Mouse (Mus musculus) left cerebral cortex, postnatal 10 days (tissue): ENCODE measurements at regions not wholly inside any gene's neighbourhood (a gene's known extent, or its start where the extent isn't known, plus 50 kb on each side); places are given as distances from the start of the nearest gene placed in this dataset.
A peak's percentile ranks its signal among the peaks of the same experiment; 100 is the strongest.

Experiments
- DNase-seq, 2 experiments: peaks; one replicate each; pipeline ENCODE4 v3.0.0; 2021 to 2022; ENCODE audit warnings: low spot score in 2 of 2, mixed read lengths in 1 of 2; ENCODE audit errors: extremely low spot score in 1 of 2
- intact Hi-C: fragments of 180-260 bp; cut with DNase I; formaldehyde crosslinking; loops from one replicate; pipeline ENCODE4 v1.15.1; 2025

DNA sequence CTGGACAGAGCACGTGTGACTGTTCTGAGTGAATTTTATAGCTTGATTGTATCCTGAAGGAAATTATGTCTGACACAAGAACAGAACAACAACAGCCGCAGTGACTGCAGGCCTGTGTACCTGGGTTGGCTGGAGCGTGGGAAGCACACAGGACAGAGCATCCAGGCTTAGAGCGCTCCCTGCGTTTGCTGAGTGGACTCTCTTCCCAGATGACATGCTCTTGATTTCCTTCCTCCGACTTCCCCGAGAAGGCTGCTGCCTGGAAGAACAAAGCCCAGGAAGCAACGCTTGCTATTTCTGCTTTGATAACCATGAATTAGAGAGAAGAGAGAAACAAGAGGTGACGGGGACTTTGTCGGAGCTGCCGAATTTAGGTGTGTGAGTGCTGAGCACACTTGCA lies 532.2 kb downstream of the 1810013L24Rik start:
- DNase-seq, result peak in 1 of 2 experiments; percentile 50
- intact Hi-C loops, result no loop called here

DNA sequence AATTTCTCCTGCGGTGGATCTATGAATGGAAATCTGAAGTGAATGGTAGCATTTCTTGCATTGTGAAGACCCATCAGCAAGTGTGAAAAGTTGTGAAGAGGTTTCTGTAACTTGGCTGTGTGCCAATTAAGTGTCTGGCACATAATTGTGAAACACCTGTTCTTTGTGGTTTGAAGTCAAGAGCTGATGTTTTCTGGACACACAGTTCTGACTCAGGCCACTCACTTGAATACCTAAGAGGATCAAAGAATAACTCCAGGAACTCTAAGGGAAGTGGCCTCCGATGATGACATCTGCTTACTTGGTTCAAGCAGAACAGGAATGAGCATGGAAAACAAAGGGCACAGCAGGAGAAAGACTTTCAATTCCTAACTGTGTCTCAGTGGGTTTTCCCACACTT lies 534.2 kb downstream of the 1810013L24Rik start:
- no peak for DNase-seq
- intact Hi-C loops, result no loop called here

DNA sequence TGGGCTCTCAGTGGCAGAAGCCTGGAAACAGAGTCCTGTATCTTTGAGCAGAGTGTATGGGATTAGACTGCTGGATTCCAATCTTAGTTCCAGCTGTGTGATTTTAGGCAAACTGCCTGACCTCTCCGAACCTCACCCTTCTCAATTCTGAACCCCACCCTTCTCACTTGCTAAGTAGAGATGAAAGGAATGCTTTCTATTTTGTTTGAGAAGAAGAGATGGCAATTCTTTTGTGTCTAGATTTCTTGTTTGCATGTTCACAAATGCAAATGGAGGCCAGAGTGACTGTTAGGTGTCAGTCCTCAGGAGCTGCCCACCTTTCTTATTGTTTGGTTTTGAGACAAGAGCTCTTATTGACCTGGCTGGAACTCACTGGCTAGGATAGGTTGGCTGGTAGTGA lies 561.1 kb downstream of the 1810013L24Rik start:
- DNase-seq, result no peak
- intact Hi-C loops, result no loop called here

DNA sequence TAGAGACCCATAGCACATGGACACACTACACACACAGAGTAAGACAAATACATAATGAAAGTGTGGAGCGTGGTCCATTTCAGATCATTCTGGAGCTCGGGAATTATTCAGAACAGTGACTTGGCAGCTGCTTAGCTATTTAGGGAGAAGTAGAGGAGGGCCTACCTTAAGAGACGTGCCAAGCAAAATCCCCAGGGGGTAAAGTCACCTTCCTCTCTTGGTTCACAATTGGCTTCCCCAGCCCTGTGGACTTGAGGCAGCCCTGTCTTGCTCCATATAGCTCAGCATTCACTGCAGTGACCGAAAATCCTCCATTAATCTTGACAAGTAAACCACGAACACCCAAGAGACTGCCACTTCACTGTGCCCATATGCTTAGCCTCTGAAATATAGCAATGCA lies 574.8 kb downstream of the 1810013L24Rik start:
- intact Hi-C loops, result no loop called here
- no peak for DNase-seq

DNA sequence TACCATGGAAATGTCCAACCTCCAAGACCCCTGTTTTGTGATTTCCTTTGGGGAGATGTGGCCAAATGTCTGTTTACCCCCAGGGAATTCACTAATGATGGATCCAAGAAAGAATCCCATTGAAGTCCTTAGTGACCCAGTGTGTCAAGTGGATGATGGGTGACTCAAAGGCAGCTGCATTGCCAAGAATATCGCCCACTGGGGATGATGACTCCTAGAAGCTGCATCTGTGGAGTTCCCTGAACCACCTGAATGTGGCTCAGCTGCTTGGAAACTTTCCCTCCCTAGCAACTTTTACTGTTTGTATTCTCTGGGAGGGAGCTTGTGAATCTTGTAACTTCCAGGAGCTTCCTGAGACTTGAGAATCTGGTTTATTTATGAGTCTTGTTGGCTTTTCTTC lies 578.3 kb downstream of the 1810013L24Rik start:
- no peak for DNase-seq
- intact Hi-C loops, result no loop called here

DNA sequence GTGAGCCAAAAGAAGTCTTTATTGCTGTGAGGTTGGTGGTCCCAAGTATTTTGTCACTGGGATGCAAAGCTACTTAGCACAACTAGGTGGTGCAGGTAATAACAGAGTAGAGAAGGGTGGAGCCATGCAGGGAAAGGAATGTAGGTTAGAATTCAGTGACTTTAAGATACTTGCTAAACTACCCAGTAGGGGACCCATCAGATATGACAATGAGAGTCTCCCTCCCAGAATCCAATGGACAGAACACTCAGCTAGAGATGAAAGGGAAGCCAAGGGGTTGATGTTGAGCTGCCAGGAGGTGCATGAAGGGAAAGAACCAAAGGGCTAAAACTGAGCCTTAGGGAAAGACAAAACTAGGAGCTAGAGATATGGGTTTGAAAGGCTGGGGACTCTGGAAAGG lies 564.9 kb downstream of the Grin2a start:
- intact Hi-C loops, result no loop called here
- DNase-seq, result no peak

DNA sequence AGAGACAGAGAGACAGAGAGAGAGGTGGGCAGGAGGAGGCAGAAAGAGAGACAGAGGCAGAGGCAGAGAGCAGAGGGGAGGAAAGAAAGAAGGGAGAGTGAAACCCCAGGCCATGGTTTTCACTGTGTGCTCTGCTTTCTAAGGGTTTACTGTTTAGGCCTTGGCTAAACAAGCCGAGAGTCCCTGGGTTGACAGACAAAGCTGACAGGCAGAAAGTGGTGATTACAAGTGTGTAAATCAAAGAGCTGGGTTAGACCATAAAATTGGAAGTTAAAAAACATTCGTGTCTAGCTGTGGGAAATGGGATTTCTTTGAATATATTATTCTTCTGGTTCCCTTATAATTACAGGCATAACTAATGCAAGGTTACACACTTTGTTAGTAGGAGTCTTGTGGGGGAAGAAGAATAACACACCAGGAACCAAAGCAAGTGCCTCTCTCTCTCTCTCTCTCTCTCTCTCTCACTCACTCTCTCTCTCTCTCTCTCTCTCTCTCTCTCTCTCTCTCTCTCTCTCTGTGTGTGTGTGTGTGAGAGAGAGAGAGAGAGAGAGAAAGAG lies 556.0 kb downstream of the Grin2a start:
- intact Hi-C loops, result no loop called here
- no peak for DNase-seq

DNA sequence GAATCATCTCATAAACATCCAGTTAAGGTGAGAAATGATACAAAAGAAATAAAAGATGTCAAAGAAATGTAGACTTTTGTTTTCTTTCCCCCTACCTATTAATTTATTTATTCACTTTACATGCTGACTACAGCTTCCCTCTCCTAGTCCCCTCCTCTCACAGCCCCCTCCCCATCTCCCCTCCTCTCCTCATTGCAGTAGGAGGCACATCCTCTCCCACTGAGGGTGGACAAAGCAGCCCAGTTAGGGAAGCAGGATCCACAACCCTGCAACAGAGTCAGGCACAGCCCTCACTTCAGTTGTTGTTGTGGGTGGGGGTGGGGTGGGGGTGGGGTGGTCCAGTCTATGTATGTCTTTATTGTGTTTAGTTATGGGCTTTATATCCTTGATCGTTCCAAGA lies 555.5 kb downstream of the Grin2a start:
- DNase-seq, result no peak
- intact Hi-C loops, result no loop called here

DNA sequence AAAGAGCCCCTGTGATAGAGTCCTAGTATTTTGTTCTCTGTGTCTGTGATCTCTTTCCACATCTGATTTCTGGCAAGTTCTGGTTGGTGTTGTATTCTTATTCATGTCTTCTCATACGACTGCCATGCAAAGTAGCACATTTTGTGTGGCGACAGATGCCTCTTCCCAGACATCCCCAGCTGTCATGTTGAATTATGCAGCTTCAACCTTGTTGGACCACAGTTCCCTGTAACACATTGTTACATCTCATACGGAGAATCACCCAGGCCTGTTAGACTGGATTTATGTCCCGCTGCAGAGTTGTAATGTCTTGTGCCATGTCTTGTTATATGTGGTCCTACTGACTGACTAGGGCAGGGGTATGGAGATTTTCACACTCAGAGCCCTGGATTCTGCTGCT lies 543.3 kb downstream of the Grin2a start:
- intact Hi-C loops, result no loop called here
- peak in 1 of 2 experiments; percentile 32 for DNase-seq

DNA sequence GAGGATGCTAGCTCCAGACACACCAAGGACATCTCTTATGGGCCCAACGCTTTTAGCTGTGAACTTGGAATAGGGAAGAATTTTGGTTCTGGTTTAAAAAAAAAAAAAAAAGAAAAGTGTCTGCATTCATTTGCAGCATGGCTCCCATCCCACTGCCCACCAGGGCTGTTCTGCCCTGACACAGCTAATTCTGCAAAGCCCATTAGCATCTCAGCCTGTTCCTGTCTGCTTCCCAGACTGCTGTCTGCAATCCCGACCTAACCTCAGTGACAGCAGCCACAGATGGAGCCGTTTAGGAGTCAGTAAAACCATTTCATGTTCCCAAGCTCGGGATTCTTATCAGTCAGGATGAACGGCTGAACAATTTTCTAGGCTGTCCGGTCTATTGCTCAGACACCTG lies 537.8 kb downstream of the Grin2a start:
- DNase-seq, result no peak
- intact Hi-C loops, result no loop called here

DNA sequence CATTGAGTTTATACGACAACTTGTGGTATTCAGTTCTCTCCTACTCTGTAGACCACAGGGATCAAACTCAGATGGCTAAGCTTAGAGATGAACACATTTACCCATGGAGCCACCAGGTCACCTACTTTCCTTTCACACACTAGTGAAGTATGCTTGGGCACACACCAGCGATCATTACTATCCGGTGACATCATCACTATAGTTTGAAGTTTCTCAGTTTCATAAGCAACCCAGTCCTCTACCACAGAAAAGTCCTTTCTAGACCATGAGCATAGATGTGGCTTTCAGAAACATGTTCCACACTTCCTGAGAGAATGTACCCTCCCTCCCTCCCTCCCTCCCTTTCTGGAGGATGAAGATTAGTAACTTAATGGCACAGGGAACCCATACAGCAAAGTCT lies 532.9 kb downstream of the Grin2a start:
- intact Hi-C loops, result loop anchor here (10.0 kb wide), 1 partner anchor 448 kb away; no protein-coding TSS in a partner anchor

DNA sequence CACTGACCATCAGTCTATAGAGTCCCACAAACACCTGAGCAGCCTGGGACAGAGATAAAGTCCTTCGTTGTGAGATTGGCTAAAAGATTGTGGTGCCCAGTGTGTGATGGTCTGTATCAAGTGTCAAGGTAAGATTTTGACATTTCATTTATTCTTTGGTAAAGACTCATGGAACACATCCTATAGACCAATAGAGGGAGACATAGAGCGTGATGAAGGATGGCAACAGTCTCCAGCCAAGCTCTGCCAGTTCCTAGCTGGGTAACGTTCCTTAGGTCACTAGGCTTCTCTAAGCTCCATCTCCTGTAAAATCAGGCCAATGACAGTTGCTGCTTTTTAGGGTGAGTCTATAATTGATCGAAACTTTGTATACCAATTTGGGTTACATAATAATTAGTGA lies 526.0 kb downstream of the Grin2a start:
- intact Hi-C loops, result loop anchor here (10.0 kb wide), 1 partner anchor 455 kb away; no protein-coding TSS in a partner anchor
- no peak for DNase-seq

More for the DNA sequence above, 532.9 kb downstream of the Grin2a start:
- no peak for DNase-seq

DNA sequence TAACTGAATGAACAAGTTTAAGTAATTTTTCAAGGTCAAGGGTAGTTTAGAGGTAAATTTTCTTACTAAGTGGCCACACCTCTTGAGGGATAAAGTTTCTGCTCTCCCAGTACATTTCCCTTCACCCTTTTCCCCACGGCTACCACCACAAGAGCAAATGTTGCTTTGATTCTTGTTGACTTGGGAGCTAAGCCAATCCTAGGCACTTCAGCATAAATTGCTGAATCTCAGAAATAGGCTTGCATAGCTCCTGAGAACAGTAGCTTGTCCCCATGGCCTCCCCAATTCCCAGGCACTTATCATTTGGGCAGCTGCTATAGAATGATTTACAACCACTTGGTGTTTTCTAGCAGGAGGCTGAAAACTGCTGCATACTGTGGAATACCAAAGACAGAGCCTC lies 510.1 kb downstream of the Grin2a start:
- intact Hi-C loops, result no loop called here

DNA sequence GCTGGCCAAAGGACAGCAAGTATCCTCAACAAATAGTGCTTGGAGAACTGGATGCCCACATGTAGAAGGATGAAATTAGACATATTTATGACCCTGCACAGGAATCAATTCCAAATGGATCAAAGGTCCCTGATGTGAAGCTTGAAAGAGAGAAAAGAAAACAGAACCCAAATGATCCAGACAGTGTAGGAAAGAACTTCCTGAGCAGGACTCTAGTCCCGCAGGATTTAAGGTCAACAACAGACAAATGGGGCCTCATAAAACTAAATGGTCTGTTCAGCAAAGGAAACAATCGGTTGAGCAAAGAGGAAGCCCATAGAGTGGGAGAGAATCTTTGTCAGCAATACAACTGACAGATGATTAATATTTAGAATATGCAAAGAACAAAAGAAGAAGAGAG lies 497.1 kb downstream of the Grin2a start:
- intact Hi-C loops, result no loop called here
- no peak for DNase-seq

More for the DNA sequence above, 510.1 kb downstream of the Grin2a start:
- no peak for DNase-seq

DNA sequence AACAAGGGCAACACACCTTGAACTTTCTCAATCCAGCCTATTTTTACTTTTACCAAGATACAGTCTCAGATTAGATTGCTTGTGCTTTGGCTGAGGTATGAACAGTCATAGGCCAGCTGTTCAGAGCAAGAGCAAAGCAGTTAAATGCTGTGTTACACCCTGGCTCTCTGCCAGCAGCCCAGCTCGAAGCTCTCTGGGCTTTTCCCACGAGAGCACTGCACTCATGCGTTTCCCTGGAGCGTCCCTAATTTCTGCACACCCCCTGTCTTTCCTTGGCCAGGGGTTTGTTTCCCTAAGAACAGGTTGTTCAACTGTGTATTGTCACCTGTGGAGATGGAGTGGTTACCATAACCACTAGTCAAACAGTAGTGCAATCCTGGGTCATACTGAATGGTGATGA lies 493.6 kb downstream of the Grin2a start:
- DNase-seq, result peak in 1 of 2 experiments; percentile 64
- intact Hi-C loops, result no loop called here

DNA sequence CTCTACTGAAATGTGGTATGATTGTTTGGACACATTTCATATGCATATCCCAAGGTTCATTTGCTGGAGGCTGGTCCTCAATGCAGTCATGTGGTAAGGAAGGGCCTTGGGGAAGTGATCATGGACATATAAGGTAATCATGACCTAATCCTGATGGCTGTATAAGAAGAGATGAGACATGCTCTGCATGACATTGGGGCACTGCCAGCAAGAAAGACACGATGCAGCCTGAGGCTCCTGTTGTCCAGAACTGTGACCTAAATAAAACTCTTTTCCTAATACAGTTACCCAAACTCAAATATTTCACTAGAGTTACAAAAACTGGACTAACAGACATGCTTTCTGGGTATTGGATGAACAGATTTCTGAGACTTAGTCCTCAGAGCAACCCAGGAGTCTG lies 485.7 kb downstream of the Grin2a start:
- intact Hi-C loops, result no loop called here
- no peak for DNase-seq

DNA sequence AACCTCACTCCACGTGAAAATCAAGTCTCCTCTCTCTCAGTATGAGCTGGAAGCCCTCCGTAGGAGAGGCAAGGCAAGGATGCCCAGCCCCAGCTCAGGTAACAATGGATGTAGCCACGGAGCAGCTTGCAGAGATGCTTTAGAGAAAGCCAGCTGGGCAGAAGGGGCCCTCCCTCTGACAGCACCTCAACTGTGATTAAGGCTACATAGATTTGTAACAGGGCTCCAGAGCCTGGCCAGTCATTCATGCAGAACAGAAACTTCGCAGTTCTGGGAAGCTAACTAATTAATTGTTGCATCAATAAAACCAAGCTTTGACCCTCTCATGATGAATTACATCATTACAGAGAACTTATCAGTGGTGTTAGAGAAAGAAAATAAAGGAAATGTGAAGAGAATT lies 480.8 kb downstream of the Grin2a start:
- DNase-seq, result no peak
- intact Hi-C loops, result no loop called here
